Mouse (Mus musculus) olfactory bulb, adult 2 months (tissue): Measurements from ENCODE around the gene Cpeb2.

ENCODE experiments used
- CTCF ChIP-seq: fragments of 200-500 bp; IDR thresholded peaks from 2 replicates; pipeline ENCODE4 v1.5.1; 2012; ENCODE audit warnings: low read depth, mild to moderate bottlenecking, low read length, moderate library complexity; ENCODE audit not compliant: insufficient read depth
- POLR2A ChIP-seq: fragments of 200-500 bp; IDR thresholded peaks from 2 replicates; pipeline ENCODE4 v1.6.1; 2012; ENCODE audit warnings: mild to moderate bottlenecking, low read depth, low read length, moderate library complexity; ENCODE audit not compliant: insufficient read depth

DNA sequence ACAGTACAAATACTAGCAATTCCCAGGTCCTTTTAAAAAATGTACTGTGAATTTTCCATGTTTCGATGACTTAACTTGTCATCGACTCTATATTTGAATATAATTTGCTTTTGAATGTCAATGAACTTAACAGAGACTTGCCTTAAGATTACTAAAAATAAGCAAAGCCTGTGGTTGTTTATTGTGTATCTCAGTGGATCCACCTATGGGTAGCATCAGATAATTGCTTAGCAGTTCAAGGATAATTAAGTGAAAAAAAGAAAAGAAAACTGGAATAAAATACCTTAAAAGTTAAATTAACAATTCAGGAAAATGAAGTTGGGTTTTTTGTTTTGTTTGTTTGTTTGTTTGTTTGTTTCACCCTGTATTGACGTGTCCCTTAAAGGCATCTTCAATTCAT, 3.5 kb downstream of the Cpeb2 start:
- TF ChIP-seq CTCF (no peak), POLR2A (no peak)
